Mouse (Mus musculus): ENCODE data around the gene Lrriq3. TPM values are rescaled to one million over a fixed set of nuclear protein-coding genes. Genes with fewer than 3 reads are reported as not detected.

The Lrriq3 gene
- 0.28 TPM for polyA plus RNA-seq (2012; fragmentation: generic; extraction: Trizol)

DNA sequence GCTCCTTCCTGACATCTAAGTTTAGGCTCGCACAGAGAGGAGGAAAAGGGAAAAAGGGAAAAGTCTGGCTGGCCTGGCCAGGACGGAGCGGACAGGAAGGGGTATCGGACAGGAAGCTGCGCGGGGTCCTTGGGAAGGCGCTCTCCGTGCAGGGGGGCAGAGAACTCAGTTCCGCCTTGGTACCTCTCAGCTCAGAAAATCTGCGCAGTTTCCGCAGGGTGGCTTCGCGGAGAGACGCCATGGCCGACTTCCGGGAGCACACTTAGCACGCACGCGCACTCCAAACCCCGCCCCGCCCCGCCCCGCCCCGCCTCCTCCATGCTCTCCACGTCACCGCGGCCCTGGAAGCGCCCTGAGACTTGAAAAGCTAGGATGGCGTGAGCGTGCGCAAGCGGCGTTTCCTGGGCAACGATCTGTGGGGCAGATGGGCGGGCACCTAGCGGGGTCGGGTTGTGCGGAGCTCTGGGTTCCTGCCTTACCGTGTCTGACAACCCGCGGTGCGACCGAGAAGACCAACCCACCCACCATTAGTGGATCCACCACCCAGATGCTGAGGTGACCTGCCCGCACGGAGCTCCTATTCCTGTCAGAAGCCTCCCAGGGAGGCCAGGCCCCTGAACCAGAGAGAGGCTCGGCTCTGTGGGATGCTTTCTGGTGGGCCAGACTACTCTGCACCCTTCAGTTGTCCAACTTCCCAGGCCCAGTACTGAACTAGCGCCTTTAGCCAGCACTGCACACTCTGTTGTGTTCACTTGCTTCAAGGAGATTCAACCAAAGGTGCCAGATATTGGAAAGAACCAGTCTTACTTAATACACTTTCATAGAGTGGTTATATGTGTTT, at the start of gene Lrriq3, which contains the start of gene Fpgt:
Gene Lrriq3 (plus strand): TSS at position 319 of the 841 bp plus-strand sequence.
Gene Fpgt (minus strand): TSS at position 288 of the 841 bp plus-strand sequence.
- no peaks in the 10 kb centered on the region for H3K27me3 ChIP-seq (ENCODE audit: control insufficient read depth, insufficient read depth, insufficient read length)
- TF ChIP-seq REST (IDR thresholded peaks at IDR 0.05; ENCODE audit: insufficient read depth, insufficient read length) = no peak
- TF ChIP-seq MYOD1 (IDR thresholded peaks at IDR 0.05; ENCODE audit: control insufficient read depth in 1 of 3, insufficient read length in 2 of 3, low read depth in 2 of 3) = peak in 1 of 3 experiments; percentile 30
- TF ChIP-seq E2F4 (IDR thresholded peaks at IDR 0.05; ENCODE audit: insufficient read depth) = no peak
- TF ChIP-seq SRF (IDR thresholded peaks at IDR 0.05; ENCODE audit: control insufficient read depth, insufficient read length, low read depth) = peak; percentile 10
- TF ChIP-seq CEBPB (IDR thresholded peaks at IDR 0.05; ENCODE audit: insufficient read depth, poor library complexity, severe bottlenecking) = no peak
- TF ChIP-seq TCF3 (IDR thresholded peaks at IDR 0.05; ENCODE audit: insufficient read length, low read depth) = no peak
- TF ChIP-seq POLR2AphosphoS2 (IDR thresholded peaks at IDR 0.05; ENCODE audit: insufficient read length, low read depth) = peak; percentile 56
- TF ChIP-seq MAX (IDR thresholded peaks at IDR 0.05; ENCODE audit: low read depth) = no peak
- TF ChIP-seq MYOG (IDR thresholded peaks at IDR 0.05; ENCODE audit: control insufficient read depth in 1 of 3, insufficient read depth in 1 of 3, insufficient read length in 2 of 3, low read depth in 2 of 3) = peak in 1 of 3 experiments; percentile 55
- no peak for TF ChIP-seq TCF12 (IDR thresholded peaks at IDR 0.05; ENCODE audit: insufficient read depth, poor library complexity, severe bottlenecking)
- TF ChIP-seq POLR2A (IDR thresholded peaks at IDR 0.05; ENCODE audit: insufficient read length, low read depth) = peak; percentile 76
- TF ChIP-seq USF1 (IDR thresholded peaks at IDR 0.05; ENCODE audit: low read depth) = no peak
- peaks cover 19% of the 10 kb centered on the region for H3K36me3 ChIP-seq (ENCODE audit: control insufficient read depth, insufficient read depth)
- H3K4me2 ChIP-seq (ENCODE audit: low read depth) = peak within 1 kb of the TSS; percentile 81
- H3K4me3 ChIP-seq = peak within 1 kb of the TSS; percentile 66
- H3ac ChIP-seq (ENCODE audit: control insufficient read depth, insufficient read length) = peak within 1 kb of the TSS; percentile 34
- H3K79me2 ChIP-seq (ENCODE audit: control insufficient read depth, insufficient read depth) = peaks cover 14% of the 10 kb centered on the region

- no peak for TF ChIP-seq E2F4 (IDR thresholded peaks at IDR 0.05; ENCODE audit: insufficient read depth)
- TF ChIP-seq POLR2A (IDR thresholded peaks at IDR 0.05; ENCODE audit: insufficient read length, low read depth) = no peak
- TF ChIP-seq SRF (IDR thresholded peaks at IDR 0.05; ENCODE audit: control insufficient read depth, insufficient read length, low read depth) = no peak
- TF ChIP-seq MAX (IDR thresholded peaks at IDR 0.05; ENCODE audit: low read depth) = no peak
- no peak for TF ChIP-seq TCF3 (IDR thresholded peaks at IDR 0.05; ENCODE audit: insufficient read length, low read depth)
- no peak for TF ChIP-seq POLR2AphosphoS2 (IDR thresholded peaks at IDR 0.05; ENCODE audit: insufficient read length, low read depth)
- TF ChIP-seq MYOD1 (IDR thresholded peaks at IDR 0.05; ENCODE audit: control insufficient read depth in 1 of 3, insufficient read length in 2 of 3, low read depth in 2 of 3) = no peak
- no peak for TF ChIP-seq USF1 (IDR thresholded peaks at IDR 0.05; ENCODE audit: low read depth)
- no peak for TF ChIP-seq TCF12 (IDR thresholded peaks at IDR 0.05; ENCODE audit: insufficient read depth, poor library complexity, severe bottlenecking)
- TF ChIP-seq MYOG (IDR thresholded peaks at IDR 0.05; ENCODE audit: control insufficient read depth in 1 of 3, insufficient read depth in 1 of 3, insufficient read length in 2 of 3, low read depth in 2 of 3) = no peak
- TF ChIP-seq CEBPB (IDR thresholded peaks at IDR 0.05; ENCODE audit: insufficient read depth, poor library complexity, severe bottlenecking) = no peak
- no peak overlapping the region for H3K4me2 ChIP-seq (ENCODE audit: low read depth)
- no peaks in the 10 kb centered on the region for H3K27me3 ChIP-seq (ENCODE audit: control insufficient read depth, insufficient read depth, insufficient read length)
- H3K36me3 ChIP-seq (ENCODE audit: control insufficient read depth, insufficient read depth) = no peaks in the 10 kb centered on the region
- no peaks in the 10 kb centered on the region for H3K79me2 ChIP-seq (ENCODE audit: control insufficient read depth, insufficient read depth)
- H3ac ChIP-seq (ENCODE audit: control insufficient read depth, insufficient read length) = no peak overlapping the region
- H3K4me3 ChIP-seq = no peak overlapping the region
Observed at GRCm38 (mm10) chr3:155052021-155052420, 41.2 kb upstream of the Lrriq3 start.

DNA sequence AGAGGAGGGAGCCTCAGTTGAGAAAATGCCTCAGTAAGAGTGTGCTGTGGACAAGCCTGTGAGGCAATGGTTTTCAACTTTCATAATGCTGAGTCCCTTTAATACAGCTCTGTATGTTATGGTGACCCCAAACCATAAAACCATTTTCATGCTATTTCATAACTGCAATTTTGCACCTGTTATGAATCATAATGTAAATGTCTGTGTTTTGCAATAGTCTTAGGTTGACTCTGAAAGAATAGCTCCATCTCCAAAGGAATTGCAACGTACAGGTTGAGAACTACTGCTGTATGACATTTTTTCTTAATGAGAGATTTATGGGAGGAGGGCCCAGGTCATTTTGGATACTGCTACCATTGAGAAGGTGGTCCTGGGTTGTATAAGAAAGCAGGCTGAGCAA, 40.0 kb upstream of the Lrriq3 start:
- Histone ChIP-seq H3ac (ENCODE audit: control insufficient read depth, insufficient read length) (no peak overlapping the region), H3K36me3 (ENCODE audit: control insufficient read depth, insufficient read depth) (no peaks in the 10 kb centered on the region), H3K4me3 (no peak overlapping the region), H3K79me2 (ENCODE audit: control insufficient read depth, insufficient read depth) (no peaks in the 10 kb centered on the region), H3K27me3 (ENCODE audit: control insufficient read depth, insufficient read depth, insufficient read length) (no peaks in the 10 kb centered on the region), H3K4me2 (ENCODE audit: low read depth) (no peak overlapping the region)
- no peak for TF ChIP-seq SRF (IDR thresholded peaks at IDR 0.05; ENCODE audit: control insufficient read depth, insufficient read length, low read depth)
- TF ChIP-seq CEBPB (IDR thresholded peaks at IDR 0.05; ENCODE audit: insufficient read depth, poor library complexity, severe bottlenecking) = peak; percentile 77; the same call in 1 of the 2 replicates
- no peak for TF ChIP-seq E2F4 (IDR thresholded peaks at IDR 0.05; ENCODE audit: insufficient read depth)
- no peak for TF ChIP-seq MAX (IDR thresholded peaks at IDR 0.05; ENCODE audit: low read depth)
- no peak for TF ChIP-seq MYOG (IDR thresholded peaks at IDR 0.05; ENCODE audit: control insufficient read depth in 1 of 3, insufficient read depth in 1 of 3, insufficient read length in 2 of 3, low read depth in 2 of 3)
- no peak for TF ChIP-seq USF1 (IDR thresholded peaks at IDR 0.05; ENCODE audit: low read depth)
- TF ChIP-seq POLR2AphosphoS2 (IDR thresholded peaks at IDR 0.05; ENCODE audit: insufficient read length, low read depth) = no peak
- TF ChIP-seq POLR2A (IDR thresholded peaks at IDR 0.05; ENCODE audit: insufficient read length, low read depth) = no peak

DNA sequence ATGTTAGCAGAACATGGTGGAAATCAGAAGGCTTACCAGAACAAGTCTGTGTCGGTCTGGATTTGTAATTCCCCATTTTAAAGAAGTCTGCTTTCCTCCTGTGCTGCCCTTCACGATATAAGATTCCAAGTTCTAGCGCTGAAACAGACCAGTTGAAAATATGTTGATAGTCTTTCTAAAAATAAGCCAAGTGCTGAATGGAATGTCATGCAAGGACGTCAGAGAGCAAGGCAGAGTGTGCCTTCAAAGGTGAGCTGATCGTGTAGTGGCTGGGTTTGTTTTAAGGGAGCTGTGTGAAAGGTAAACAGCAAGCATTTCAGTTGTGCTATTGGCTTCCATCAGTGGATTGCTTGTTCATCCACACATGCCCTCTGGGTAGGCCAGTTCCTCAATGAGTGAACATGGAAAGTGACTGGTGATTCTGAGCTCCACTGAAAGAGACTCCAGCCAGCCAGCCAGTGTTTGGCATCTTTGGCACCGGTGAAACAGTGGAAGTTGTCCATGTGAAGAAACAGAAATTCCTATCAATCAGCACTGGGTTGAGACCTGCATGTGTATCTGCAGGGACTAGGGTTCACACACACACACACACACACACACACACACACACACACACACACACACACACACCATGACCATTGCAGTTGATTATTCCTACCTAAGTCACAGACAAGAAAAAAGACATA, 37.9 kb upstream of the Lrriq3 start, which contains the start of gene Tnni3k:
Gene Tnni3k (minus strand): TSS at position 177 of the 686 bp plus-strand sequence.
- peak within 1 kb of the TSS; percentile 57 for H3K4me2 ChIP-seq (ENCODE audit: low read depth)

More for the DNA sequence above, 37.9 kb upstream of the Lrriq3 start, which contains the start of gene Tnni3k:
- Histone ChIP-seq H3K4me3 (no peak within 1 kb of the TSS), H3K79me2 (ENCODE audit: control insufficient read depth, insufficient read depth) (no peaks in the 10 kb centered on the region), H3K27me3 (ENCODE audit: control insufficient read depth, insufficient read depth, insufficient read length) (no peaks in the 10 kb centered on the region), H3ac (ENCODE audit: control insufficient read depth, insufficient read length) (no peak within 1 kb of the TSS), H3K36me3 (ENCODE audit: control insufficient read depth, insufficient read depth) (no peaks in the 10 kb centered on the region)
- no peak for TF ChIP-seq E2F4 (IDR thresholded peaks at IDR 0.05; ENCODE audit: insufficient read depth)
- TF ChIP-seq MAX (IDR thresholded peaks at IDR 0.05; ENCODE audit: low read depth) = no peak
- TF ChIP-seq USF1 (IDR thresholded peaks at IDR 0.05; ENCODE audit: low read depth) = no peak
- no peak for TF ChIP-seq MYOD1 (IDR thresholded peaks at IDR 0.05; ENCODE audit: control insufficient read depth in 1 of 3, insufficient read length in 2 of 3, low read depth in 2 of 3)
- no peak for TF ChIP-seq TCF3 (IDR thresholded peaks at IDR 0.05; ENCODE audit: insufficient read length, low read depth)
- TF ChIP-seq CEBPB (IDR thresholded peaks at IDR 0.05; ENCODE audit: insufficient read depth, poor library complexity, severe bottlenecking) = no peak
- no peak for TF ChIP-seq SRF (IDR thresholded peaks at IDR 0.05; ENCODE audit: control insufficient read depth, insufficient read length, low read depth)
- no peak for TF ChIP-seq REST (IDR thresholded peaks at IDR 0.05; ENCODE audit: insufficient read depth, insufficient read length)
- no peak for TF ChIP-seq MYOG (IDR thresholded peaks at IDR 0.05; ENCODE audit: control insufficient read depth in 1 of 3, insufficient read depth in 1 of 3, insufficient read length in 2 of 3, low read depth in 2 of 3)
- TF ChIP-seq POLR2AphosphoS2 (IDR thresholded peaks at IDR 0.05; ENCODE audit: insufficient read length, low read depth) = no peak
- no peak for TF ChIP-seq TCF12 (IDR thresholded peaks at IDR 0.05; ENCODE audit: insufficient read depth, poor library complexity, severe bottlenecking)
- TF ChIP-seq POLR2A (IDR thresholded peaks at IDR 0.05; ENCODE audit: insufficient read length, low read depth) = no peak

All from myocyte (in vitro differentiated cells).